Mouse (Mus musculus) heart, adult 9 months (tissue): ENCODE measurements around the gene Enox1.

ENCODE experiments used
- DNase-seq, 2 experiments: peaks; one replicate each; pipeline ENCODE4 v3.0.0; 2022; ENCODE audit warnings: low spot score in 2 of 2

Gene Enox1

DNA sequence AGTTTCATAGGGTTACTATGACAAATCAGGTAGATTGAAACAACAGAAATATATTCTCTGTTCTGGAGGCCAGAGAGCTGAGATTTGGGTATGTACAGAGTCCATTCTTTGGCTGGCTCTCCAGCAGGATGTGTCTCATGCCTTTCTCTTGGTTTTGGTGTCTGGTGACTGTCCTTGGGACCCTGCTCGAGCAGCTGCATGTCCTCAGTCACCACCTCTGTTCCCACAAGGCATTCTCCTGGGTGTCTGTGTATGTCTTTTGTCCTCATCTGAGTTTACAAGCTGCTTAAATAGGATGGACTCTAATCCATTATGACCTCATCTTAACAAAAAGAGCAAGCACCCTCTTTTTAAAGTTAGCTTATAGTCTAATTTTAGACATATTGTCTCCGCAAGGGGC lies 410.6 kb downstream of the Enox1 start:
- no peak for DNase-seq

DNA sequence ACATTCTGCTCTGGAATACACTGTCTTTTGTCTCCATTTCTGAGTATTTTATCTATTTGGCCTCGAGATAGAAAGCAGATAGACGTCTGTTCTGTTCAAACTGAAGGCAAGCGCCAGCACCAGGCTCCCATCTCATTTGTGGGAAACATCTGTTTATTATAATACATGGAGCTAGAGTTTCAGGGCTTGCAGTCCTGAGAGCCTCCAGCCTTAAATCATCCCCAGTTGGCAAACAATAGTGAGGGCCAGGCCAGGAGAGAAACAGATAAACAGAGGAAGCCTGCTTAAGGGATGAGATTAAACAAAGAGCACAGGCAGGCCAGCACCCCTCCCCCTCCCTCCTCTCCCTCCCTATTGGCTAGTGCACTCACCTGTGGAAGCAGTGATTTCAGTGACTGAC lies 417.9 kb downstream of the Enox1 start:
- peak in 1 of 2 experiments; percentile 7 for DNase-seq

DNA sequence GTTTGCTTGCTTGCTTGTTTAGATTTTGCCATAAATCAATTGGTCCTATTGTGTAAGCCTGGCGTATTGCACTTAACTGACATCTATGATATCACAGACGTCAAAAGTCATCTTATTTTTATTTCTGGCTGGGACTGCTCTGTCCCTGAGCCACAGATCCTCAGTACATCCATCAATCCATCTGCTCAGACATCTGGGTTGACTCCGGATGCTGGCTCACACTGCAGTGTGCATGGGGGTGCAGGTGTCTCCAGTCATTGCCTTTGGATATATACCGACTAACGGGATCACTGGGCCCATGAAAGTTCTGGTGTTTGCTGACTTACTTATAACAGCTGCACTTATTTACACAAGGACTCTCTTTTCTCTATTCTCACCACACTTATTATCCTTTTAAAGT lies 419.8 kb downstream of the Enox1 start:
- DNase-seq, result no peak

DNA sequence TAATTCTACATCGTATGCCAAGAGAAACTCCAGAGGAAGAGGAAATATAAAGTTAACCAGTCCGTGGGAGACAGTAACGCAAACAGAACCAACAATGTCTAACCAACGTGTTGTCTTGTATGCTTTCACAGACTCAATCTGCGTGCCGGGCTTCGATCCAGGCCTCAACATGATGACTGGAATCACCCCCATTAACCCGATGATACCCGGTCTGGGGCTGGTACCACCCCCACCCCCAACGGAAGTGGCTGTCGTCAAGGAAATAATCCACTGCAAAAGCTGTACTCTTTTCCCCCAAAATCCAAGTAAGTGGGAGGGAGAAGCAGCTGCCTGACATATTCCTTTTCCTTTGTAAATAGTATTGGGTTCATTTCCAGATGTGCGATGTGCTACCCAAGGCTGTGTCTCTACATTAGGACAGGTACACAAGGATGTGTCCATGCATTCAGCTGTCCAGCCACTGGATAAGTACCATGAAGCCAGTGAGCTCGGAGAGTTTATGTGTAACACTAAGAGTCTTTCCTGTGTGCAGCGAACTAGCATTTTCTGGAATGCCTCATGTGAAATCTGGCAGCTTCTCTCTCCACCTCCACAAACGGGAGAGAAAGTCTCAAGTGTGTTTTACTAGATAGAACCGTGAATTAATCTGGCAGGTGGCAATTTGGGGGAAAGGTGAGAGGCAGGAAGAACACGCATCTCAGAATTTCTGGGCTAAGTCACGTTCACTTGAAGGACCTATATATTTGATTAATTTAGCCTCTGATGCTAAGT lies 421.1 kb downstream of the Enox1 start:
- no peak for DNase-seq

DNA sequence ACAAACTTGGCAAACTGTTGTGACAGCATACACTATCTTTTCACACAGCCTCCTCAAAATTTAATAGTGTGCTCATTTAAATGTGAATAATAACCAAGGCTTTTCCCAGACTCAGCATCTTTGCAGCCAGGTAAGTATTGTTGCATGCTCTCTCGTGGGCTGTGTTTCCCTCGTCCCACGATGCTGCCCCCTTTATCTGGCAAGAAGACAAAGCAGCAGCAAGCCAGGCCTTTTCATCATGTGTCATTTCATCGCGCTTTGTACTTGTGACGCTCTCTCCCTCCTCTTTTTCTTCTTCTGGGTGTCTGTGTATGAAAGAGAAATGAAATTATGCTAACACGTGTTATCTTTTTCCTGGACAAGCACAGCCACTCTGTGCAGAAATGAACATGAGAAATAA lies 421.8 kb downstream of the Enox1 start:
- DNase-seq, result no peak

DNA sequence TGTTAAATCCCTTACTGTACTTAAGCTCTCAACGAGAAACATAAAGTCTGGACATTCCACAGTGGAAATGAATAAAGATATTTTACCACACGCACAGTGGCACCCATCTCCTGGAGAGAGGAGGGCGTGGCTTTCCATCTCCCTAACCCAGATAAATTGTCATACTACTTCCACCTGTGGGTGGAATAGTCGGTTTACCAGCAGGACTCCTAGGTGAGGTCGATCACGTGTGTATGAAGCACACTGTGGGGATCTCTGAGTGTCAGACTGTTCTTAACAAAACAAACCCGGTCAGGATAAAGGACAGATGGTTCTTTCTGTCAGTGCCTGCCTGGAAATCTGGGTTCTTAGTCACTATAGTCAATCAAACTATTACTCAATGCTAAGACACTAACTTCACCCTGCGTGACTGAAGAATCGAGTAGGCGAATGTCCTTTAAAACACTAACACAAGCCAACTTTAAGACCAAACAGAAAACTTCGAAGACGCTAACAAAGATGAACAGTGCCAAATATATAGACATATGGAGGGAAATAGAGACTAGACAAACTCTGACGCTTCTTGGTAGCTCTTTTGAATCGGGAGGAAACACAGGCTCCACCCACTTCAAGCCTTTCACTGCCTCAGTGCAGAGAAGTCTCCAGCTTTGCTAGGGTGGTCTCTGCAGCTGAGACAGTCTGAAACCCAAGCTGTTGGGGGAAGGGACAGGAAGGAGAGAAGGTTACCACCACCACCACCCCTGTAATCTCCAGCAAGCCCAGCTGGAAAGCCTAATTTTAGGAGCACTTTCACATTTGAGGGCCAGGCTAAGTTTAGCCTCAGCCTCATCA lies 423.8 kb downstream of the Enox1 start:
- peak; percentile 12 to 25 for DNase-seq

DNA sequence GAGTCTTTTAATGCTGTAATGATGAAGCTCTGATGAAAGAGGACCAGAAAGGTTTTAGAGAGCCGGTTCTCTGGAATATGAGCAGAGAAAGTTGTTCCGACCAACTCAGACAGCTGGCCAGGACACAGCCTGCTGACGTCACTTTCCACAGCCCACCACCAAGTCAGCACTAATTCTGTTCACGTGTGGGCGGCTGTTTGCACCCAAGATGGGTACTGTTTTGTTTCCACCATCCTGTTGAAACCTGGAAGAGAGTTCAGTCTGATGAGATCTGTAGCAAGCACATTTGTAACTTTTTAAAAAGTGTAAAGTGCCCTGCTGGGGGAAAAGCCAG lies 424.3 kb downstream of the Enox1 start:
- peak; percentile 4 to 5 for DNase-seq

DNA sequence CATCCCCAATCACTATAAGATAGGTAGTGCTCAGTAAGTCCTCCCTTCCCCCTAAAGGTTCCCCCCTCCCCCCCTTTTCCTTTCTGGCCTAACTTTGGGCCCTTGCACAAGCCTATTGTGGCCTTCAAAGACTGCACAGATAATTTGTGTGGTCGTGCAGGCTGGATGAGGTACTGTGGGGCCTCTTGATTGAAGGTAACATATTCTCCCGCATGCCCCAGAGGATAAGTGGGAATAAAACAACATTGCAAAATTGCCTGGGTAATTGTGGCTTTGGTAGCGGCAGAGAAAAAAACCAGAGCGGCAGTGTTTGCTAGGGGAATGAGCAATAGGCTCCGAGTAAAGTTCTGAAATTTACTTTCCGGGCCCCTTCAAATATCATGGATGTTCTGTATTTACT lies 425.1 kb downstream of the Enox1 start:
- DNase-seq, result no peak

DNA sequence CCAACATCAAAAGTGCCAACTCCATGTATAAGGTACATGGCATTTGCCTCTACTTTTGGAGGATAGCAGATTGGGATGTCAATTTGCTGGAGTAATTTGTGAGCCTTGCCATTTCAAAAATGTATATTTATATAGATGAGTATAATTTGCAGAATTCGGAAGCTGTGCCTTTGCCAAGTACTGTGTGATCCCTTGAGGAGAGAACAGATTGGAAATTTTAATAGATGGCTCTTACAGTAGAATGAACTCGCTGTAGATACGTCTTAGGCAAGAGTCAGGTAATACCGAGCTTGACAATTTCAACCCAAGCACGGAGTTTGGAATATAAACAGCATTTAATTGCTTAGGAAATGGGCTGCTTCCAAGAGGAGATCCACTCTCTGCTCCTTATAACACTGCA lies 427.9 kb downstream of the Enox1 start:
- no peak for DNase-seq

DNA sequence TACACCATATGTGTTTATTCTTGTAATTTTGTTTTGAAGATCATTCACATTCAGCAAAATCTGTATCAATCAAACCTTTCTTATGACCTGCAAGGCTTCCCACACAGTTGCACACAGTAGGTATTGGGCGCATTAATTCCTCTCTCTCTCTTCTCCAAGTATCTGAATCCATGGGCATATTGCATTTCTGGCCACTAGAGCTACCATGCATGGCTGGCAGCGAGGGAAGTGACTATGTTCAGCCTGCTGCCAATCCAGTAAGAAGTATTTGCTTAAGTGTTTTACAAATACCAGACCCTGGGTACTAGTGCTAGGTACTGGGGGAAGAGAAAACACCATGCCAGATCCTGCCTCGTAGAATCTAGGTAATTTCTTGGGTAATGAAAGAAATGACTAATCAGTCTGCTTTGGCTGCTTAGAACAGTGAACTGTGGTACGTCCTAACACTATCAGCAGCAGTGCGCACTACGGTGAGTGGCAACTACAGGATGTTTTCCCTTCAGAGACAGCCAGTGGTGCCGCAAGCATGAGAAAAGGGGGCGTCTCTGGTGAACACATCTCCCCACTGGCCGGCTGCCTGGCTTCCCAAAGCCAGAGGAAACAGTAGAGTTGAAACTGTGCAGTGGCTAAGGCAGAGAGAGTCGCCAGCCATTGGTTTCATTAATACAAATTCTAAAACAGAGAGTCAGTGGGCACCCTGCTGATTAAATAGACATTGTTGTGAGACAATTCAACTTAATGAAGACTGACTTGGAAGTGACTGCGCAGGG lies 428.7 kb downstream of the Enox1 start:
- peak in 1 of 2 experiments; percentile 20 for DNase-seq

DNA sequence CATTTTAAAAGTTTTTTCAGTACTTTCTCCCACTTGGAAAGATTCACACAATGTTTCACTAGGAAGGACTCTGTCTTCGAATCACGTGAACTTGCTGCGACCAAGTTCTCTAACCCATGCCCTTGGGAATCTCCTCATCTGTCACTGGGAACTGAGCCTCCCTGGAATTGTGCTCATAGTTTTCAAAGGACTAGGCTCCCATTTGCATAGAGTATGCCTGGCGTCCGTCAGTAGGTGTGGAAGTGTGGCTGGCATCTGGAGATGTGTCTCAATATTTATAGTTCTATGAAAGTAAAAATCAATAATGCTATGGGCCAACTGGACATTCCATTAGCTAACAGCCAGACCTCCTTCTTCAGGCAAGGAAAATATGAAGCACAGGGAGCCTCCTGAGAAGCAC lies 429.5 kb downstream of the Enox1 start:
- DNase-seq, result peak in 1 of 2 experiments; percentile 18

DNA sequence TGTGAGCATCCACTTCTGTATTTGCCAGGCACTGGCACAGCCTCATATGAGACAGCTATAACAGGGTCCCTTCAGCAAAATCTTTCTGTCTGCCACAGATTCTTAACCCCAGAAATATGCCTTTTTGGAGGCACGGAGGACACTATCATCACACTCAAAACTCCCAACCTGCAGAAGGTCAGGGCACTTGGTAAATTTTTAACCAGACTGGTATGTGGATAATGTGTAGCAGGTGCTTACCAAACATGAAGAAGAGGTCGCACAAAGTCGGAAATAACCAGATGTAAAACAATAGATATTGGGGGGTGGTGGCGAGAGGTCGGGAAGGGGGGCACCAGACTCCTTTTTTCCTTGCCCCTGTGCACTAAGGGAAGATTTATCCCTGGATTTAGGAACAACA lies 430.6 kb downstream of the Enox1 start:
- no peak for DNase-seq

DNA sequence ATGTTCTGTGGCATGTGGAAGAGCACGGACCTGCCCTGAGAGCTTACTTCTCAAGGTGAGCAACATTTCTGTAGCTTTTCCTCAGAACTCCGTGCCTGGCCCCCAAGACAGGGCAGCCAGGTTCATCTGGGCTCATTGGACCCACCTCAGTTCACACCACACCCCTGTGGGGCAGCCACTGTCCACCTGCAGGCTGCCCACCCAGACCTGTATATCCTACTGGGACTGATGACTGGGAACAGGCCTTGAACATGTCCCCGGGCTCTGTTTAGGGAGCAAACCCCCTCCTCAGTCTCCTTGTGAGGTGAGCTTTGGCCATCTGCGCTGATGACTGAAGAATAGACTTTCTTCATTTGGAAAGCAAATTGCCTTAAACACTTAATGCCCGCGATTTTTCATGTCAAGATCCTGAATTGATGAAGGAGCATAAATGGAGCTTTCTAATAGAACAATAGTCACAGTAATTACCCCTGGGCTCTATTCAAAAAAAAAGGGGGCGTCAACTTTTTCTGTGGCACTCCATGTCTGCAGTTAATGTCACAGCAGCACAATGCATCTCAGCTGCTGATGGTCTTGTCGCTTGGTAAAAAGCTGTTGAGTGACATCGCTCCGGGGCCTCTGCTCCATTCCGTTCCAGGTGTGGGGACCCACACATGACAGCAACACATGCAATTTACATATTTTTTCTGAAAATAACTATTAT lies 436.7 kb downstream of the Enox1 start:
- DNase-seq, result no peak

DNA sequence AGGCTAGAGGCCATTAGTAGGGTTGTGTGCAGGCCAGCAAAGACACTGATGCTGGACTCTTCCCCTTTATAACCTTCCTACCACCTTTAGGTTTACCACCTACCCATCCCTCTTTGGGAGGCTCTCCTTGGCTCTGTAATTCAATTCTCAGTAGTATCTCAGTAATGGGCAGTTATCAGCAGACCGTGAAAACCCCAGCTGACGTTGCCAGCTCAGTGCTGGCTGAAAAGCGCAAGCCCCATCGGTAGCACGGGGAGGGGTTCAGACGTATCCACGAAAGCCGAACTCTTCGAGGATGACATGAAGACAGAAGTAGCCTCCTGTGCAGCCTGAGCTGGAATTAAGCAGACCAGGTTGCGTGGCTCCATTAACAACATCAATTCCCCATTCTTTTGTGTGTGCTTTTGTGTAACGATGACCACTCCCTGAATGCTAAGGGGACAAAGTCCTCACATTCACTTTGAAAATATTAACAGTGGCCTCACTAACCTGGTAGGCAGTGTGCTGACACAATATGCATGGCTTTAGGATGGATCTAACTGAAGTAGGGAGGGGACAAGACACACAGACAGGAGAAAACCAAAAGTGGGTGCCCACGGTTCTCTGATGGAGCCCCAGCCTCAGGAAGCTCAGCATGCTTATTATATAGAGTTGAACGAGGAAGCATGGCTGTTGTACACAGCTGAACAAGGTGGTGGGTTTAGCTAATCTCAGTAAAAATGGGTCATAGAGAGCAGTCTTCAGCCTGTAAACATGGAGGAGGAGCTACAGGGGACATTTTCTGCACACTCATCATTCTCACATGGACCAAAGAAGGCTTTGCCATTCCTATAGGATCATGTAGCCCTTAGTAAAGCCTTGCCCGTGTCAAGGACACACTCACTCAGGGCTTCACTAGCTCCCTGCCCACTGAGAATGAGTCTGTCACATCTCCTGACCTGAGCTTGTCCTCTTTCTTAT lies 439.9 kb downstream of the Enox1 start:
- no peak for DNase-seq

DNA sequence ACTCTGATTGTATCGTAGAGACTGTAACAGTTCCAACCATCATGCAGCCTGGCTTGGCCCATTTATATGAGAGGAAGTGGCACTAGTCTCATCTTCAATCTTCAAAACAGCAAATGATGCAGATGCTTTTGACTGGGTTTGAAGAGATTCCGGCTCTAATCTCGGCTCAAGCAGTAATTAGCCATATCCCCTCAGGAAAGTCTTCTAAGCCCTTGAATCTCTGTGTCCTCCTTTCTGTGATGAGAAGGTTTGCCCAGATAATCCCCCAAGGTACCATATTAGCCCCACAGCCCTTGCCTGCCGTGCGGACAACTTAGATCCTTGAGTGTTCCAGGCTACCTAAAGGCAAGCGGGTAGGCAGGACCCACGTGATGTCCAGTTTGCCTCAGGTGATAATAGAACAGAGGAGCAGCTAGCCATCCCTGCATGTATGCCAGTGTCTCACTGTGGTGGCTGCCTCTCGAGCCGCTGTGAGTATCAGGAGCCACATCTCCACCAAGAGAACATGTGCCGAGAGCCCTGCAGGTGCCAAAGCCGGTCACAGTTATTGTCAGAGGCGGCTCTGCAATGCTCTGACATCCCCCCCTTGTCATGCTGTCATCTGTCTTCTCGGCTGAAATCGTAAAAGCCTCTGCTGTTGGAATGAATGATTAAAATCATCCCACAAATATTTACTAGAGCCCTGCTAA lies 442.6 kb downstream of the Enox1 start:
- DNase-seq, result no peak

DNA sequence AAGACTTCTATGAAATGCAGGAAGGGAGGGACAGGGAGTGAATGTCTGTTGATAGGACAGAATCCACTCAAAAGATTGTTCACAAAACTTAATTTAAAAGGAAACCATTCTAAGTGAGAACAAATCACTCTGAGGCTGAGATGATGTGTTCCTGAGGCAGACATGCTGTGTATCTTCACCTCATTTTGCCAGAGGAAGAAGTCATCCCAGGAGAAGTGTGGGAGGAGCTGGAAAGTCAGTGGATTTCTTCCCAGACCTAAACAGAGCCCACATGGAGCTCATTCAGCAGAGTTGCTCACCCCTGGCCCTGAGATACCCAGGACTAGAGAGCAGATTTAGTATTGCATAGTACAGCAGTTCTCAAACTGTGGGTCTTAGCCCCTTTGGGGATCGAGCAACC lies 444.2 kb downstream of the Enox1 start:
- DNase-seq, result no peak

DNA sequence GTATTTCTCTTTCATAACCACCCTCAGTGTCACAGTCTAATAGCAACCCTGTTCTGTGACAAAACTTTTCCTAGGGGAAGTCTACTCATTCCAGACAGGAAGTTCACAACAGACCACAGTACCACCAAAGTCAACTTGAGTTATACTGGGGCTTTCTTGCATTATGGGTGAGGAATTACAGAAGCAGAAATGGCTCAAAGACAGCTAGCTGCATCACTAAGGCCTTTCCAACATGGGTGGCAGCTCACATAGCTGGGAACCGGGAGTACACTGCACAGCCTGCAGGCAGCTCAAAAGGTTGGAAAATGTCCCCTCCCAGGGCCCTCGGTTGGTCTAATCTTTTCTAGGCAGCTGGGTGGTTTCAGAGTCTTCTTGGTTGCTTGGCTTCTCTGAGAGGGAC lies 444.9 kb downstream of the Enox1 start:
- DNase-seq, result no peak

DNA sequence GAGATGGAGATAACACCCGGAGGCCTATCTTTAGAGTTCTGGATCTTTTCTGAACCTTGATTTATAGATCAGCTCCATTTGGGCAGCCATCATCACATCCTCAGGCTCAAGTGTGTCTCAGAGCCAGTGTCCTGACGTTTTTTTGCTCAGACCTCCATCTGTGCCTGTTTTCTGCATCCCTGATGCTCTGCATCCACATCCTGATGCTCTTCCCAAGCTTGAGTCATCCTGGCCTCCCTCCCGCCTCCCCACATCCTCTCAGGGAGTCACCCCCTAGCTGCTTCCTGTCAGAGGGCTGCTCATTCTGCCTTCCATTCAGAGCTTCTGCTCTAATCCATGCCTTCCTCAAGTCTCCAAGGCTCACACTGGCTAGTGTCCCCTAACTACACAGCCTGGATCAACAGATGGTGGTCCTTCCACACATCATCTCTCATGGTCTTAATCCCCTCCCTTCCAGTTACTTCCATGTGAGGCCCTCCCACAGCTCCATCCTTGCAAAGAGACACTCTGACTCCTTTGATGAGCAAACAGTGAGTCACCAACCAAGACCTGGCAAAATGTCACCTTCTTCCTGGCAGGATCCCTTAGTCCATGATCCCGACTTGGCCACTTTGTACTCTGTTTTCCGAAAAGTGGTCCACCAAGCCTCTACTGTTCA lies 451.7 kb downstream of the Enox1 start:
- peak in 1 of 2 experiments; percentile 3 for DNase-seq

DNA sequence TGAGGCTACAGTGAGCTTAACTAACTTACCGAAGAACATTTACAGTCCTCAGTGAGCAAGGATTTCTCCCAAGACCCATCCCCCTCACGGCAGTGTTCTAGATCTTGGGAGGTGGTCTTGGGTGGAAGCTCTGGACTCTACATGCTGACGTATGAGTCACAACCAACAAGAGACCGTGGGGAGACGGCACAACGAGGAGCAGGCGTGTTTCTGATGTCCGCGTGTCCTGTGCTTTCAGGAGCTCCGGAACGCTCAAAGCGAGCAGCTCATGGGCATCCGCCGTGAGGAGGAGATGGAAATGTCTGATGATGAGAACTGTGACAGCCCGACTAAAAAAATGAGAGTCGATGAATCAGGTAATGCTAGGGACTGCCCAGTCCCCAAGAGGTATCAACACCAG lies 458.6 kb downstream of the Enox1 start:
- DNase-seq, result no peak

DNA sequence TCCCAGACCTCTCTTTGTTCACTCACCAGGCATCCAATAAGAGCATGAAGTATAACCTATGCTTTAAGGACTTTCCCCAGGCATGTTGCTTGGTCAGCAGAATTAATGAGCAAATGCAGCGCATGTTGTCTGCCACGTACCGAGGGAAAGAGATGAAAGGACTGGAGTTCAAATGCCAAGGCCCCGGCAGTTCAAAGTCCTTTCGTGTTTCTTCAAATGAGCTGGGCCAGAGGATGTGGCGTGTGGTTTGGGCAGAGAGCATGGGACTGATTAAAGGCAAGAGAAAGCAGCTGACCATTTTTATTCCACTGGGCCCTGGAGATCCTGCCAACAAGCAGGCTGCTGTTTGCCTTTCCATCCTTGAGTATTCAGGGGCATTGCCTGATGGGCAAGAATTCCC lies 460.7 kb downstream of the Enox1 start:
- no peak for DNase-seq
